Mouse (Mus musculus) hindbrain, embryonic 10.5 days (tissue): ENCODE data around the gene Rack1. TPM values are rescaled to one million over a fixed set of nuclear protein-coding genes. Genes with fewer than 3 reads are reported as not detected.

Experiments
- DNase-seq: peaks from one replicate; pipeline ENCODE4 v3.0.0-alpha.2; 2017; ENCODE audit warnings: low spot score
- H3K27ac ChIP-seq: fragments of 300-500 bp; sonication (generic); 2 replicates; pipeline ENCODE4 v1.5.1; 2016; ENCODE audit warnings: mild to moderate bottlenecking, moderate library complexity
- H3K27me3 ChIP-seq: fragments of 300-500 bp; sonication (generic); 2 replicates; pipeline ENCODE4 v1.6.1; 2016; ENCODE audit warnings: mild to moderate bottlenecking; ENCODE audit not compliant: poor library complexity, insufficient read depth, severe bottlenecking
- H3K36me3 ChIP-seq: fragments of 300-500 bp; sonication (generic); 2 replicates; pipeline ENCODE4 v1.6.1; 2016; ENCODE audit warnings: mild to moderate bottlenecking, moderate library complexity
- H3K4me1 ChIP-seq: fragments of 300-500 bp; sonication (generic); replicated peaks from 2 replicates; pipeline ENCODE4 v1.6.1; 2016; ENCODE audit warnings: mild to moderate bottlenecking
- H3K4me3 ChIP-seq: fragments of 300-500 bp; sonication (generic); 2 replicates; pipeline ENCODE4 v1.5.1; 2016; ENCODE audit warnings: mild to moderate bottlenecking, moderate library complexity
- H3K9me3 ChIP-seq: fragments of 300-500 bp; sonication (generic); 2 replicates; pipeline ENCODE4 v1.6.1; 2016; ENCODE audit warnings: mild to moderate bottlenecking, moderate library complexity
- WGBS: fragments of 180-500 bp; shearing (Covaris S2); methylation state at CpG from one replicate; pipeline ENCODE4 v1.1.7; 2016; 5-methylcytosine and 5-hydroxymethylcytosine counted together
- polyA plus RNA-seq: library from polyadenylated mRNA; unstranded; fragments of >200 nt; fragmentation: Nextera tagmentation; extraction: Ambion mirVana; gene quantifications from 2 replicates; pipeline ENCODE4 v1.2.1, GENCODE M21; 2016

The Rack1 gene
- polyA plus RNA-seq, 1 experiment from 2014 or later = 672 TPM

- Histone ChIP-seq H3K27me3 (no peaks in the 10 kb centered on the region), H3K9me3 (no peaks in the 10 kb centered on the region), H3K4me3 (peak overlapping the region; percentile 89), H3K4me1 (peaks cover 34% of the 10 kb centered on the region), H3K27ac (peak overlapping the region; percentile 95), H3K36me3 (peaks cover 33% of the 10 kb centered on the region)
- 10% methylated on average over 18 of the region's 18 CpGs for WGBS
- DNase-seq = no peak
Observed at GRCm38 (mm10) chr11:48798984-48799920, 880 bp upstream of the Rack1 start.

- no peak for DNase-seq
- peaks cover 61% of the 10 kb centered on the region for H3K36me3 ChIP-seq
- H3K27me3 ChIP-seq = no peaks in the 10 kb centered on the region
- no peaks in the 10 kb centered on the region for H3K9me3 ChIP-seq
- peaks cover 34% of the 10 kb centered on the region for H3K4me1 ChIP-seq
- whole genome bisulfite sequencing = 82% methylated on average over 17 of the region's 17 CpGs
- H3K27ac ChIP-seq = peak overlapping the region; percentile 95
- peak overlapping the region; percentile 89 for H3K4me3 ChIP-seq
Observed at GRCm38 (mm10) chr11:48801831-48802772, 2.0 kb downstream of the Rack1 start.

- H3K36me3 ChIP-seq = peaks cover 80% of the 10 kb centered on the region
- peaks cover 20% of the 10 kb centered on the region for H3K4me1 ChIP-seq
- H3K9me3 ChIP-seq = no peaks in the 10 kb centered on the region
- no peak overlapping the region for H3K27ac ChIP-seq
- WGBS = 97% methylated on average over 2 of the region's 2 CpGs
- no peaks in the 10 kb centered on the region for H3K27me3 ChIP-seq
- DNase-seq = no peak
- H3K4me3 ChIP-seq = no peak overlapping the region
Observed at GRCm38 (mm10) chr11:48803988-48804387, 3.9 kb downstream of the Rack1 start.

GRCm38 (mm10) chr11:48804922-48805321, 4.8 kb downstream of the Rack1 start:
- peaks cover 89% of the 10 kb centered on the region for H3K36me3 ChIP-seq
- peaks cover 18% of the 10 kb centered on the region for H3K4me1 ChIP-seq
- no peak for DNase-seq
- WGBS = 88% methylated on average over 2 of the region's 2 CpGs
- no peak overlapping the region for H3K4me3 ChIP-seq
- H3K27ac ChIP-seq = no peak overlapping the region
- H3K27me3 ChIP-seq = no peaks in the 10 kb centered on the region
- H3K9me3 ChIP-seq = no peaks in the 10 kb centered on the region

GRCm38 (mm10) chr11:48806856-48807562, 6.9 kb downstream of the Rack1 start:
- H3K36me3 ChIP-seq = peaks cover 100% of the 10 kb centered on the region
- H3K4me1 ChIP-seq = peaks cover 8% of the 10 kb centered on the region
- no peak overlapping the region for H3K27ac ChIP-seq
- no peak overlapping the region for H3K4me3 ChIP-seq
- H3K27me3 ChIP-seq = no peaks in the 10 kb centered on the region
- DNase-seq = peak; percentile 22
- WGBS = 65% methylated on average over 21 of the region's 21 CpGs
- no peaks in the 10 kb centered on the region for H3K9me3 ChIP-seq

- WGBS = 75% methylated on average over 14 of the region's 14 CpGs
- H3K27ac ChIP-seq = no peak overlapping the region
- DNase-seq = peak; percentile 25
- H3K4me1 ChIP-seq = peaks cover under 1% of the 10 kb centered on the region; the same call in 1 of the 2 replicates
- H3K27me3 ChIP-seq = no peaks in the 10 kb centered on the region
- no peak overlapping the region for H3K4me3 ChIP-seq
- no peaks in the 10 kb centered on the region for H3K9me3 ChIP-seq
- H3K36me3 ChIP-seq = peaks cover 100% of the 10 kb centered on the region
Observed at GRCm38 (mm10) chr11:48807563-48808303, 7.6 kb downstream of the Rack1 start.

GRCm38 (mm10) chr11:48808304-48808646, 8.1 kb downstream of the Rack1 start:
- Histone ChIP-seq H3K36me3 (peaks cover 100% of the 10 kb centered on the region), H3K27ac (no peak overlapping the region), H3K9me3 (no peaks in the 10 kb centered on the region), H3K4me3 (no peak overlapping the region), H3K4me1 (no peaks in the 10 kb centered on the region), H3K27me3 (no peaks in the 10 kb centered on the region)
- DNase-seq = no peak

- 77% methylated on average over 16 of the region's 16 CpGs for WGBS
- no peaks in the 10 kb centered on the region for H3K9me3 ChIP-seq
- no peak overlapping the region for H3K4me3 ChIP-seq
- no peaks in the 10 kb centered on the region for H3K27me3 ChIP-seq
- DNase-seq = no peak
- no peak overlapping the region for H3K27ac ChIP-seq
- no peaks in the 10 kb centered on the region for H3K4me1 ChIP-seq
- H3K36me3 ChIP-seq = peaks cover 99% of the 10 kb centered on the region
Observed at GRCm38 (mm10) chr11:48808737-48809433, 8.8 kb downstream of the Rack1 start.

- DNase-seq = no peak
- Histone ChIP-seq H3K36me3 (peaks cover 98% of the 10 kb centered on the region), H3K27me3 (no peaks in the 10 kb centered on the region), H3K4me1 (0 out of 2 replicates have a peak, but pooled peaks cover under 1% of the 10 kb centered on the region), H3K4me3 (no peak overlapping the region), H3K9me3 (no peaks in the 10 kb centered on the region), H3K27ac (no peak overlapping the region)
- 75% methylated on average over 4 of the region's 4 CpGs for WGBS
Observed at GRCm38 (mm10) chr11:48809434-48809830, 9.3 kb downstream of the Rack1 start.

GRCm38 (mm10) chr11:48810142-48810541, 10.0 kb downstream of the Rack1 start:
- H3K27me3 ChIP-seq = no peaks in the 10 kb centered on the region
- no peak overlapping the region for H3K27ac ChIP-seq
- peaks cover 97% of the 10 kb centered on the region for H3K36me3 ChIP-seq
- no peak for DNase-seq
- no peaks in the 10 kb centered on the region for H3K9me3 ChIP-seq
- H3K4me3 ChIP-seq = no peak overlapping the region
- peaks cover 6% of the 10 kb centered on the region for H3K4me1 ChIP-seq
- WGBS = 92% methylated on average over 2 of the region's 2 CpGs

GRCm38 (mm10) chr11:48813782-48814181, 13.7 kb downstream of the Rack1 start:
- Histone ChIP-seq H3K9me3 (no peaks in the 10 kb centered on the region), H3K27me3 (no peaks in the 10 kb centered on the region), H3K4me1 (peaks cover 18% of the 10 kb centered on the region), H3K36me3 (peaks cover 68% of the 10 kb centered on the region), H3K4me3 (no peak overlapping the region), H3K27ac (no peak overlapping the region)
- DNase-seq = no peak
